8 mouse cellular contexts compared by ENCODE assay signal in genomic region chr8:120227891-120228591, GRCm38 (mm10). TPM values are rescaled to one million over a fixed set of nuclear protein-coding genes. Genes with fewer than 3 reads are reported as not detected.
A peak's percentile ranks its signal among the peaks of the same experiment; 100 is the strongest.
DNase-seq lines count a peak whose midpoint lies in the region; ATAC-seq and TF ChIP-seq lines count a peak whose summit lies in the region.

Gse1 (plus strand) TSS chr8:120228456.

- H3K9me3 ChIP-seq in limb, embryonic 10.5 days (replicated peaks): no peaks in the 10 kb centered on the region
- H3K9me3 ChIP-seq in midbrain, embryonic 12.5 days: no peaks in the 10 kb centered on the region
- H3K9me3 ChIP-seq in stomach, postnatal 0 days (ENCODE audit: control insufficient read depth, low read length): no peaks in the 10 kb centered on the region

- peak; percentile 68 for ATAC-seq in midbrain, embryonic 12.5 days (ENCODE audit: low FRiP score, low read depth)
- ATAC-seq in stomach, postnatal 0 days (ENCODE audit: low FRiP score, low TSS enrichment): peak; percentile 83; the same call in 1 of the 2 replicates

- peak within 1 kb of the TSS; percentile 88 for H3K27ac ChIP-seq in limb, embryonic 10.5 days
- H3K27ac ChIP-seq in midbrain, embryonic 12.5 days (replicated peaks): peak within 1 kb of the TSS; percentile 76
- H3K27ac ChIP-seq in stomach, postnatal 0 days (replicated peaks): peak within 1 kb of the TSS; percentile 73

- H3K9ac ChIP-seq in midbrain, embryonic 12.5 days (replicated peaks): peak within 1 kb of the TSS; percentile 76
- peak within 1 kb of the TSS; percentile 68 for H3K9ac ChIP-seq in stomach, postnatal 0 days (ENCODE audit: low read length)

- peak within 1 kb of the TSS; percentile 76 for H3K4me3 ChIP-seq in limb, embryonic 10.5 days
- peak within 1 kb of the TSS; percentile 61 for H3K4me3 ChIP-seq in midbrain, embryonic 12.5 days
- peak within 1 kb of the TSS; percentile 59 for H3K4me3 ChIP-seq in stomach, postnatal 0 days (ENCODE audit: low read depth, low read length)

- peaks cover 92% of the 10 kb centered on the region for H3K4me1 ChIP-seq in limb, embryonic 10.5 days
- H3K4me1 ChIP-seq in midbrain, embryonic 12.5 days: peaks cover 81% of the 10 kb centered on the region
- peaks cover 9% of the 10 kb centered on the region for H3K4me1 ChIP-seq in stomach, postnatal 0 days (replicated peaks; ENCODE audit: control insufficient read depth, insufficient read depth)

- no peak for TF ChIP-seq CTCF in stomach, postnatal 0 days (IDR thresholded peaks at IDR 0.05; ENCODE audit: low read depth)

- peaks cover 25% of the 10 kb centered on the region for H3K27me3 ChIP-seq in limb, embryonic 10.5 days (ENCODE audit: low read depth, poor library complexity, severe bottlenecking)
- H3K27me3 ChIP-seq in midbrain, embryonic 12.5 days: peaks cover 46% of the 10 kb centered on the region
- H3K27me3 ChIP-seq in stomach, postnatal 0 days (ENCODE audit: control insufficient read depth, insufficient read depth, low read length): no peaks in the 10 kb centered on the region

- TF ChIP-seq EP300 in stomach, postnatal 0 days (optimal IDR thresholded peaks at IDR 0.05): no peak

- DNase-seq in thymus, postnatal 14 days: peak; percentile 32
- DNase-seq in thymus, adult 18-20 months: no peak
- peak; percentile 77 for DNase-seq in embryo, embryonic 11.5 days (ENCODE audit: low read depth, low spot score)
- peak; percentile 98 for DNase-seq in heart, adult 11 months
- peak; percentile 72 for DNase-seq in kidney, adult 11 months
- peak; percentile 89 for DNase-seq in limb, embryonic 10.5 days (ENCODE audit: low spot score)
- DNase-seq in stomach, postnatal 0 days (ENCODE audit: low spot score): peak; percentile 73

- H3K4me2 ChIP-seq in midbrain, embryonic 12.5 days (replicated peaks): peak within 1 kb of the TSS; percentile 94
- H3K4me2 ChIP-seq in stomach, postnatal 0 days (replicated peaks; ENCODE audit: low read depth): peak within 1 kb of the TSS; percentile 96

- H3K36me3 ChIP-seq in limb, embryonic 10.5 days: no peaks in the 10 kb centered on the region
- no peaks in the 10 kb centered on the region for H3K36me3 ChIP-seq in midbrain, embryonic 12.5 days
- no peaks in the 10 kb centered on the region for H3K36me3 ChIP-seq in stomach, postnatal 0 days (ENCODE audit: control insufficient read depth, insufficient read depth, low read length)

- WGBS in limb, embryonic 10.5 days: 3% methylated on average over 44 of the region's 52 CpGs
- WGBS in midbrain, embryonic 12.5 days: under 1% methylated on average over 21 of the region's 52 CpGs
- WGBS in stomach, postnatal 0 days: 3% methylated on average over 28 of the region's 52 CpGs

RNA-seq across cellular contexts. Expression of gene Gse1, which starts in this region (rescaled TPM):
- polyA plus RNA-seq in limb, embryonic 10.5 days (2016; fragmentation: Nextera tagmentation; extraction: Ambion mirVana): 6.7 and 8.1 TPM in 2 replicates
- 26.5 and 28.8 TPM in 2 replicates for polyA plus RNA-seq in midbrain, embryonic 12.5 days (2016; fragmentation: Nextera tagmentation; extraction: Ambion mirVana)
- 6.4 and 7.0 TPM in 2 replicates for polyA plus RNA-seq in stomach, postnatal 0 days (2015; fragmentation: Nextera tagmentation; extraction: Ambion mirVana)

Comparison
In these comparisons a context has a peak if more than half of its experiments do, and no peak if none do; other contexts are left out.
1. DNase-seq: peak in thymus, postnatal 14 days (single experiment), embryo, embryonic 11.5 days (single experiment), heart, adult 11 months (single experiment), kidney, adult 11 months (single experiment), limb, embryonic 10.5 days (single experiment) and stomach, postnatal 0 days (single experiment); none in thymus, adult 18-20 months (0 of 2).
2. Peak in every context shown above with its lines, with median percentiles within 50 percentile points of each other: H3K27ac ChIP-seq and H3K4me3 ChIP-seq.